Mouse (Mus musculus) testis, adult 2 months (tissue): Measurements from ENCODE around the gene Olfr1148.

Experiments used
- CTCF ChIP-seq: fragments of 200-500 bp; IDR thresholded peaks from 2 replicates; pipeline ENCODE4 v1.5.1; 2012; ENCODE audit warnings: low read depth, mild to moderate bottlenecking, inconsistent platforms, low read length, moderate library complexity; ENCODE audit not compliant: control insufficient read depth, insufficient read depth, insufficient replicate concordance
- POLR2A ChIP-seq: fragments of 200-500 bp; IDR thresholded peaks from 2 replicates; pipeline ENCODE4 v1.6.1; 2012; ENCODE audit warnings: low read depth, mild to moderate bottlenecking, inconsistent platforms, low read length, moderate library complexity; ENCODE audit not compliant: control insufficient read depth

- TF ChIP-seq CTCF, result no peak
- no peak for TF ChIP-seq POLR2A
Observed at GRCm38 (mm10) chr2:87800292-87800691, 30.0 kb upstream of the Olfr1148 start, which contains the start of gene Olfr1143.
